Mouse (Mus musculus) cerebellum, adult (tissue): ENCODE data around the gene Micu1.
A peak's percentile ranks its signal among the peaks of the same experiment; 100 is the strongest.
"Not testable (repeated sequence)": the region's sequence is repeated elsewhere in the genome, so short reads cannot be mapped to it uniquely, and the experiment has no call there.

Experiments
- ATAC-seq: cut with Nextera tagmentation; 2 replicates; pipeline ENCODE4 v1.9.2; 2017; ENCODE audit warnings: mild to moderate bottlenecking, moderate library complexity, mixed read lengths; ENCODE audit not compliant: insufficient number of reproducible peaks, low FRiP score, low TSS enrichment

The Micu1 gene

DNA sequence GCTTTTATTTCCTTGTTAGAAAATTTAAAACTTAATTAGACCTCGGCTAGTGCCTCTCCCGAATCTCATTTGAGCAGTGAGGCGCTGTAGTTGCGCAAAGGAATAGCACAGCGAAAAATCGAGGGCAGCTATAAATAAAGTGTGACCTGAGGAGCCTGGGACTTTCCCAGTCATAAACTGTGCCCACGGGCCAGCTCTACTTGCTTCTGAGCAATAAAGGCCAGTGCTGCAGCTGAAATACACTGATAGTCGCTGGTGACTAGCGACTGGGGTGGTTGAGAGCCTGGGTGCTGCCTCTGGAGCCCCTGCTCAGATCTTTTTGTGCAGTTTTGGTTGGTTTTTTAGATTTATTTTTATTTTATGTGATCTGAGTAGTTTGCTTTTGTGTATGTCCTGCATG, 142.4 kb downstream of the Micu1 start:
- ATAC-seq = no peak

DNA sequence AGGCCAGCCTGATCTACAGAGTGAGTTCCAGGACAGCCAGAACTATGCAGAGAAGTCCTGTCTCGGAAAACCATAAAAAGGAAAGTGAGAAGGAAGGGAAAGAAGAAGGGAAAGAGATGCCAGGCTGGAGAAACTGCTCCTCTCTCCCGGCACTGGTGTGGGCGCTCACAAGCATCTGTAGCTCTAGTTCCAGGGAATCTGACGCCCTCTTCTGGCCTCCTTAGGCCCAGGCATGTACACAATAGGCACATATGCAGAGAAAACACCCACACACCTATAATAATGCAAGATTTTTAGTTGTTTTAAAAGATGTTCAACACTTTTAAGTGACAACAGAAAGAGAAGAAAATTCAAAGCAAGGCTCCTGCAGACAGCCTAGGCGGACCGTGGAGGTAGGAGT, 144.1 kb downstream of the Micu1 start:
- ATAC-seq = no peak

DNA sequence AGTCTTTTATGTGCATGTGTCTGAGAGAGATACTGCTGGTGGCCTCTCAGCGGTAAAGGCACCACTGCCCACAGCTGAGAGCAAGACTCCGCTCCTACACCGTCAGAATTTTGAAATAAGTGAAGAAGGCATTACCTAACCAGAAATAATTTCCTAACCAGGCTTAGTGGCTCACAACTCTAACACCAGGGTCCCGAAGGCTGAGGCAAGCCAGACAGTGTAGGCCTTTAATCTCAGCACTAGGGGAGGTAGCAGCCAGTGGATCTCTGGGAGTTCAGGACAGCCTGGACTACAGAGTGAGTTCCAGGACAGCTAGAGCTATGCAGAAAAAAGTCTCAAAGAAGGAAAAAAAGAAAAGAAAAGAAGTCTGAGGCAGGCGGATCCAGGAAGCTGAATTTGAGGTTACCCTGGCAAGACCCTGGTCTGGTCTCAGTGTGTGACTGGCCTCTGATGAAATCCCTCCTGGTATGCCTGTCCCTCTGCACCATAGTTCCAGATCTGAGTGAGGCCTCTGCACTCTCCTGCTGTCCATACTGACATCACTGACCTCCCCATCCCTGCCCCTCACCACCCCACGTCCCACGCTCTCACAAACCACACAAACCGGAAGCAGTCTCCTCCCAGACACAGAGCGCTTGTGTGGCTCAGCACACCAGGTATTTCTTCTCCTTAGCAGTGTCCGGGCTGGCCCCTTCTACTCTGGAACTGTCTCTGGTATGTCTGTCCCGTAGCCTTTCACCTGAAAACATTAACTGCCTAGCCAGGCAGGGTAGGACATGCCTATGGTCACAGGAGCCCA, 146.0 kb downstream of the Micu1 start:
- no peak for ATAC-seq

DNA sequence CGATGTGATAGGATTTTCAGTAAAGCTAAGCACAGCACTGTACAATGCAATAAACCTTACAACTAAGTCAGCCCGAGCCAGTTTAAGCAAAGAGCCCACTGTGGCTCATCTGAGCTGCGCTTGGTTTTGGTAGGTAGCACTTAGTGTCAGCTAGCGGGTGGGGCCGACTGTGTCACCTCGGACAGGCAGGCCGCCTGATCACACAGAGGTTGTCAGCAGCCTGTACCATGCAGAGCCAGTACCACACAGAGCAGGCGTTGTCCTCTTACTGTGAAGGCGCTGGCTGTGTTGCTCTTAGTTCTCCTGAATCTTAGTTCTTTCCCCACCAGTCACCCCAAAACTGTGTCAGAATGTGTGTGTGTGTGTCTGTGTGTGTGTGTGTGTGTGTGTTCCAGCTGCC, 146.7 kb downstream of the Micu1 start:
- ATAC-seq = no peak

DNA sequence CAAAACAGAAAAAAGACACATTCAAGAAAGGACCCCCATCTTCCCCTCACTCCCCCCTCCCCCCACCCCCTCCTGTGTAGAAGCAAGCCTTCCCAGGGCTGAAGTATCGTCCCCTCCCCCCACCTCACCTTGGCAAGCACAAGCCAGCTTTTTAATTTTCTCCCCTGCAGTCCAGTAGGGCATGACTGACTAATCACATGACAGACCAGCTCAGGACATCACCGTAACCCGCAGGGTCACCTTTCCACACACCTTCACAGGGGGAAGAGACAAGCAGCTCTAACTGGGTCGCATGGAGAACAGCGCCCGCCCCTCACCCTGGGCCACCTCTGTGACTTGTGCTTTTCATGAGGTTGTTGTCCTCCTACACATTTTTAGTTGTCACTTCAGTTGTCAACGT, 147.1 kb downstream of the Micu1 start:
- ATAC-seq = no peak

DNA sequence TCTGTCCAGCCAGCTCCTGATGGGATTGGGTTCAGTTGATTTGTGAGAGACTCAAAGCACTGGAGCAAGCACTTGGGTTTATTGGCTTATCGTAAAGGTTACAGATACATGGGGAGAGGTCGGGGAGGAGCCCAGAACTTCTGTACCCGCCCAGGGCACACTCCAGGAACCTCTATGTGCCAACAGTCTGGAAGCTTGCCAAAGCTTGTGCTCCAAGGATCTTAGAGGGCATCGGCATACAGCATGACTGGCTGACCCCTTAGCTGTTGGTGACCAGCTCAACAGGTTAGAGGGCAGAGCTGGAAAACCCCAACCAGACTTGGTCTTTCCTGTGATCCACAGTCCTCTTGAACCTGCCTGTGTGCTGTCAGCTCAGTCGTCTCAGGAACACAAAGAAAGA, 154.9 kb downstream of the Micu1 start:
- no peak for ATAC-seq

DNA sequence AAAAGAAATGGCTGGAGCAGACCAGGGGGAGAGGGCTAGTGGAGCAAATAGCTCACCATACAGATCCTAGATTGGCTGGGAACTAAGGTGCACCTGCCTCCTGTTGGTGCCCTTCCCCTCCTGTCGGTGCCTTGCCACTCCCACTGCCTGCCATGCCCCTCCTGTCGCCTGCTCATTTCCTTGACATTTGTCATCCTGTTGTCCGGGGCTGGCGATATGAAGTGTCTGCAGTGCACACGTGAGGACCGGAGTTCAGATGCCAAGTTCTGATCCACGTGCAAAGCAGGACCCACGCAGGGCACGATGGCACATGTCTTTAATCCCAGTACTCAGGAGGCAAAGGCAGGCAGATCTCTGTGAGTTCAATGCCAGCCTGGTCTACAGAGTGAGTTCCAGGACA, 158.4 kb downstream of the Micu1 start:
- no peak for ATAC-seq

DNA sequence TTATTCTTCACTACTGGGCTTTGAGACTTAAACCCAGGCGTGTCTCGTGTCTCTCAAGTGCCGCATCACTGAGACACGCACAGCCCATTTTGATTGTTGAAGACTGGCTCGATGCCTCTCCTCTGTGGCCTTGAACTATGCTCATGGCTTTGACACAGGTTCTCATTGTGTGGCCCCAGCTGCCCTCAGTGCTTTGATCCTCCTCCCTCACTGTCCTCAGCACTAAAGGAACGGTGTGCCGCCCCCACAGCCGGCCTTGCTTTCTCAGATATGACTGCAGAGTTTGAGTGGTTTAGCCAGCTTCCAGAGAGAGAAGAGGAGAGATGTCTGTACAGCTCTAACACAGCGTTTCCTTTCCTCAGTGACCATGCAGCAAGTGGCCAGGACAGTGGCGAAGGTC, 158.9 kb downstream of the Micu1 start:
- ATAC-seq = no peak

DNA sequence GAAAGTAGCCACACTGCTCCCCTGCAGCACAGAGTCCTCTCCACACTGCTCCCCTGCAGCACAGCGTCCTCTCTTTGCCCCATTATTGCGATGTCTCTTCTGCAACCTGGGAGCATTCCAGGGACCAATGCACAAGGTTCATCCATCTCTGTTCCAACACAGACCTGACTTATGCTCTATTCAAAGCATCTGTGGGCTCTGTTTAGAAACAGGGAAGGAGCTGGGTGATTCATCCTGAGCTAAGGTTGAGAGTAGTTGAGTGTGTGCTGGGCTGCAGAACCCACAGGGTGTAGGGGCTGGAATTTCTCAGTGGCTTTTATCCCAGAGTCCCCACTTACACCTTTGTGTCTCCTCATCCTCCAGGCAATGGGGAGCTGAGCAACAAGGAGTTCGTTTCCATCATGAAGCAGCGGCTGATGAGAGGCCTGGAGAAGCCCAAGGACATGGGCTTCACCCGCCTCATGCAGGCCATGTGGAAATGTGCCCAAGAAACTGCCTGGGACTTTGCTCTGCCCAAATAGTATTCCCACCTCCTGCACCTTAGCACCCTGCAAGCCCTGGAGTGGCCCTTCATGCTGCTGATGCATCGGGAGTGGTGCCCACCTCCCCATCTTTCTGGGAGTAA, 160.7 kb downstream of the Micu1 start:
- ATAC-seq = no peak

DNA sequence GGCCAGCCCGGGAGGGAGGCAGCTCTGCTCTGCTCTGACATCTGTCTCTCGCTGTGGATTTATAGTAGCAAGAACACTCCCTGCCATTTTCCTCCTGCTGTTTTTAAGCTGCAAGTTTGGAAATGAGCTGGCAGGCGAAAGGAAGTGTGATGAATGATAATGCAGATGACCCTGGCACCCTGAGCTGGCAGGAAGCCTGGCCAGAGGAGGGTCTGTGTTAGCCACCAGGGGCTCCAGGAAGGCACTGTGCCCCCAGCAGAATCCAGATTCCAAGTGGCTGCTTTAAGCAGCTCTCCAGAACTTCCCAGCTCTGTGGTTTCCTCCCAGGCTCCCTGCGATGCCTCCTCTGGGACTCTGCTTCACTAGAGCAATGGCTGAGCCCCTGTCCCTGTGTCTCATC, 161.3 kb downstream of the Micu1 start:
- ATAC-seq = no peak

DNA sequence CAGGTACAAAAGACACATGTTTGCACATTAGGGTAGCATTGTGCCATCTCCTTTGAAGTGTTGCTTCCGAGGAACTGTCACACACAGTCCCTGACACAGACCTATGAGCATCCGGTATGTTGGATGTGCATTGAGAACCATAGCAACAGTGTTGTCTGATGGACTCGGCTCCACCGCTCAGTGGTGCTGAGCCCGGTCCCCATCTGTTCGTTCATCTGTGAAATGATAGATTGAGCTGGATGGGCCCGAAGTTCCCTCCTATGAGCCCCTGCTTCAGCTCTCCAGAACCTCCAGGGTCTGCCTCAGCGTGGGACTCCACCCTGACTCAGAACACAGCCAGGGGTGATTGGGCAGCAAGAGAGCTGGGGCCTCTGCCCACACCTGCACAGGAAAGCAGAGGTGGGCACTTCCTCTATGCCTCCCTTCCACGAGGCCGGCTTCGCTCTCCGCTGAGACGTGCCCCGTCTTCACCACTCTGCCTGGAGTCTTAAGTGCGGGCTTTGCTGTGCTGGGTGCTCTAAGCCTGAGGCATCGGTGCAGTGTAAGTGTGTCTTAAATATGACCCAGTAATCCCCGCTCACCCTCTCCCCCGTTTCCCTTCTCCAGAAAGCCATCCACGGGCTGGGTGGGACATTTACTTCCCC, 162.1 kb downstream of the Micu1 start:
- ATAC-seq = no peak

DNA sequence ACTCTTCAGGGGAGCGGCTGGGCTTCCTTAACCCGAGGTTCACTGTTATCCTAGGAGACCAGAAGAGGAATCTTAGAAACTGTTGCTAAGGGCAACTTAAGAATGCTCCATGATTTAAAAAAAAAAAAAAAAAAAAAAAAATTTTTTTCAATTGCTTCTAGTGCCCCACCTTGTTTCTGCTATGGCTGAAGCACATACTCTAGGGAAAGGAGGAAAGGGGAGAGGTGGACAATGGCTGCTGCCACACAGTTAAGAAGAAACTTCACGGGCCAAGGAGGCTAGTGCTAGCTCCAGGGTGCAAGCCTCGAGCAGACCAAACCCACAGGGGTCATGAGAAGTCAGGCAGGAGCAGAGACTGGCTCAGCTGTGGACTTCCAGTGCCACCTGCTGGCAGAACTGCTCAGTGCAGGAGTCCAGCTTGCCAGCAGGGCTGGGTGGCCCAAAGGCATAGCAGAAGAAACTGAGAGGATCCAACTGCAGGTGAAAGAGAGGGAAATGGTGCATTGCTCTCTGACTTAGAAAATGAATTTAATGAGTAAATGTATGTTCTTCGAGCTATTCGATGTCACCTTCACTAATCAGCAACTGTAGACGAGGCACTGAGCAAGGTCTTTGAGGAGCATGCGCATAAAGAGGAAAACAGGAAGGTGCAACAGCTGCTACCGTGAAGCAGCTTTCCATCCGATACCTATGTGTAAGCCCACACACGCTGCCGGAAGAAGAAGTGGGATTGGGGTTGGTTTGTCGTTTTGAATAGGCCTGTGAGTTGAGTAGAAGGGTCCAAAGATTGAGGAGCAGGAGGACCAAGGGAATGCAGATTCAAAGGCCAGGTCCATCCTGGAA, 162.8 kb downstream of the Micu1 start:
- ATAC-seq = peak; percentile 87

DNA sequence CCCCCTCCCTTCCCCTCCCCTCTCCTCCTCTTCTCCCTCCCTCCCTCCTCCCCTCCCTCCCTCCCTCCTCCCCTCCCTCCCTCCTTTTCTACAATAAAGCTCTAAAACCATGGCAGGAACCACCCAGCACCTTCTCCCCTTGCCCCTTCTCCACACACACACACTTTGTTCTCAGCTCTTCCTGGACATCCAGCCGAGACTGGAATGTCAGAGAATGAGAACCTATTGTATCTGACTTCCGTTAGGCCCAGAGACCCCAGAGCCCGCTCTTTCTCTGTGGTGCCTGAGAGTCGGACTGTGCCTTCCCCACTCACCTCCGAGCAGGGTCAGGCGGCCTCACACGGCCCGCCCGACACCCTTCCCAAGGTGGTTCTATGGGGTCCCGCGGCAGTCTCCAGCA, 166.0 kb downstream of the Micu1 start:
- ATAC-seq = no peak

DNA sequence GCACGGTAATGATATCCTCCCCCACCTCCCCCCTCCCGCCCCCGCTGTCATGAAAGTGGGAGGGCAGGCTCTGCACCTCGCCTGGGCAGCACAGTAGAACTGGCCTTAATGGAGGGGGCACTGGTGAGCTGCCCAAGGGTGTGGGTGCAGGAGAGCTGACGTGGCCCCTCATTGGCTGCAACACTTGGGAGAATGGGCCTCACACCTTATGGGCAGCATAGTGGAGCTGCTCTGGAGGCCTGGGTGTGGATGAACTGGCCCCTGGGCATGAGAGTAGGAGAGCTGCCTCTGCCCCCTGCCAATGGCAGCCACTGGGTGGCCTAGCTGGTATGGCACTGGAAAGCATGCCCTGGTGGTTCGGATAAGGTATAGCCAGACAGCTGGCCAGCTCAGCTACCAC, 167.8 kb downstream of the Micu1 start:
- no peak for ATAC-seq

DNA sequence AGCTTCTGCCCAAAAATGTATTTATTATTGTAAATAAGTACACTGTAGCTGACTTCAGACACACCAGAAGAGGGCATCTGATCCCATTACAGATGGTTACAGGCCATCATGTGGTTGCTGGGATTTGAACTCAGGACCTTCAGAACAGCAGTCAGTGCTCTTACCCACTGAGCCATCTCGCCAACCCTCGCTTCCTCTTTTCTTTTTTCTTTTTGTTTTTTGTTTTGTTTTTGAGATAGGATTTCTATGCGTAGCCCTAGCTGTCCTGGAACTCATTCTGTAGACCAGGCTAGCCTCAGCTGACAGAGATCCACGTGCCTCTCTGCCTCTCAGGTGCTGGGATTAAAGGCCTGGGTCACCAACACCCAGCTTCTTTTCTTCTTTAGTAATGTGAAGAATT, 170.4 kb downstream of the Micu1 start:
- not testable (repeated sequence) for ATAC-seq

DNA sequence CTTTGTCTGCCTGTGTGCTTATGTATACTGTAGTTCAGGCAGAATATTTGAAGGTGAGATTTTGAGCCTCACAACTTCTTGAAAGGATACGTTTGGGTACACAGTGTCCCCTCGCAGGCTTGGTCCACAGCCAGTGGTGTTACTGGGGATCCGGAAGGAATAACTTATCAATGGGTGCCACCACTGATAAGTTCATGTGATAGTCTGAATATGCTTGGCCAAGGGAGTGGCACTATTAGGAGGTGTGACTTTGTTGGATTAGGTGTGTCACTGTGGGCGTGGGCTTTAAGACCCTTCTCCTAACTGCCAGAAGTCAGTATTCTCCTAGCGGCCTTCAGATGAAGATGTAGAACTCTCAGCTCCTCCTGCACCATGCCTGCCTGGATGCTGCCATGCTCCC, 170.9 kb downstream of the Micu1 start:
- ATAC-seq = no peak

DNA sequence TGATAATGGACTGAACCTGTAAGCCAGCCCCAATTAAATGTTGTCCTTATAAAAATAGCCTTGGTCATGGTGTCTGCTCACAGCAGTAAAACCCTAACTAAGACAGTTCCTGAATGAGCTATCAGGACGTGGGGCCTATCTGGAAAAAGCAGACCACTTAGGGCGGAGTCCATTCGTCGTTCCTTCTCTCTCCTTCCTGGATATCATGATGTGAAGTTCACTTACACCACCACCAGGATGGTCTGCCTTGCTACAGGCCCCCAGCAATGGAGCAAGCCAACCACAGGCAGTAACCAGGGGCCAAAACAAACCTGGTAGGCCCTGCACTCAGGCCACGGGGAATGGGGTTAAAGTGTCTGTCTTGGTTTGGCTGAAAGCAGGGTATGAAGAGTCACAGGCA, 171.3 kb downstream of the Micu1 start:
- ATAC-seq = no peak

DNA sequence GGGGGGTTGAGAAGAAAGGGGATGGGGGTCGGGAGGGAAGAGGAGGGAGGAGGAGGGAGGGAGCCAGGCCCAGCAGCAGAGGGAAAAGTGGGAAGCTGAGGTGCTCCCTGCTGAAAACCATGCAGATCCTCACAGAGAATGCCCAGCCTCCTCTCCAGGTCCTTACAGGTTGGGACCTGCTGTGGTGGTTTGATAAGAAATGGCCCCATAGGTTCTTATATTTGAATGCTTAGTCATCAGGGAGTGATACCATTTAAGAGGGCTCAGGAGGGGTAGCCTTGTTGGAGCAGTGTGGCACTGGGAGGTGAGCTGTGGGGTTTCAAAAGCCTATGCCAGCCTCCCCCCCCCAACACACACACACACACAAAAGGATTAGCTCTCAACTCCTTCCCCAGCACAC, 173.1 kb downstream of the Micu1 start:
- ATAC-seq = no peak

DNA sequence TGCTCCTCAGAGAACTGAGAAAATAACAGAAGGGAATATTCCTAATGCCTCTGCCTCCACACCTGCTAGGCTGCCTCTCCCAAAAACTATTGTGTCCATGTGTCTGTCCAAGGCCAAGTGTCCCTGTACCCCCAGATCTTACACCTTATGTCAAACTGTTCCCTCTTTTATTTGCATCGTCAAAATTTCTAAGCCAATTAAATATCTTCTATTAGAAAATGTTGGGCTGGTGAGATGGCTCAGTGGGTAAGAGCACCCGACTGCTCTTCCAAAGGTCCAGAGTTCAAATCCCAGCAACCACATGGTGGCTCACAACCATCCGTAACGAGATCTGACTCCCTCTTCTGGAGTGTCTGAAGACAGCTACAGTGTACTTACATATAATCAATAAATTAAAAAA, 174.4 kb downstream of the Micu1 start:
- ATAC-seq = not testable (repeated sequence)

DNA sequence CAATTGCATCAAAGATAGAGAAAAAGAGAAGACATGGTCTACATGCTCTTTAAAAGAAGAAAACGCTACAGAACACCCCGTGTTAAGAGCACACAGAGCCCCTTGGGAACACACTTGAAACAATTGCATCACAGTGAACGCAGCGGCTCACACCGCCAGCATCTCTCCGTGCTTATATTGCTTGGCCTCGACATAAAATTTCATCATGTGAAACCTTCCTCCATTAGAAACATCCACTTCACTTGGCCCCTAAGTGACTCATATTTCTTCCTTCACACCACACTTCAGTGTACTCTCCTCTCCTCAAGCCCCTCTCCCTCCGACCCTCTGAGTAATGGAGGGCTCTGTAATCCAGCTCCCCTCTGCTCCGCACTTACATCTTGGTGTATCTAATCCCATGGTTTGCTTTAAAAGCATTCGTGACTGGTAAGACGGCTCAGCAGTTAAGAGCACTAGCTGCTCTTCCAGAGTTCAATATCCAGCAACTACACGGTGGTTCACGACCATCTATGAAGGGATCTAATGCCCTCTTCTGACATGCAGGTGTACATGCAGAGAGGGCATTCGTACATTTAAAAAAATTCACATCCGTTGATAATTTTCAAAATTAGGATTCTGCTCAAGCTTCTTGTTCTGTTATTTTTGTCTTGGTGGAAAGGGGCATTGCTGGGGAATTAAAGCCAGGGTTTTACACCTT, 175.3 kb downstream of the Micu1 start:
- no peak for ATAC-seq
